23 mouse cellular contexts compared by ENCODE assay signal in genomic region chr4:120845098-120845497, GRCm38 (mm10). TPM values are rescaled to one million over a fixed set of nuclear protein-coding genes. Genes with fewer than 3 reads are reported as not detected.
A peak's percentile ranks its signal among the peaks of the same experiment; 100 is the strongest.
DNase-seq lines count a peak whose midpoint lies in the region; ATAC-seq and TF ChIP-seq lines count a peak whose summit lies in the region.
"Had no signal": no experiment of that assay in that cellular context is flagged by ENCODE, and none has a peak within 500 bp of the region (broad histone marks: within the 10 kb centered on the region; RNA-seq: fewer than 3 reads in every experiment).

No protein-coding gene starts in this region.

- WGBS in liver, postnatal 0 days (ENCODE audit: insufficient replicate concordance) = 42% methylated on average over 4 of the region's 4 CpGs
- WGBS in hindbrain, embryonic 12.5 days = 79% methylated on average over 4 of the region's 4 CpGs
- WGBS in intestine, embryonic 15.5 days = 70% methylated on average over 4 of the region's 4 CpGs

- H3K4me2 ChIP-seq in liver, postnatal 0 days (ENCODE audit: low read depth, low read length) = 0 out of 2 replicates have a peak overlapping the region, but pooled peaks have one; percentile 51
- no peak overlapping the region for H3K4me2 ChIP-seq in hindbrain, embryonic 12.5 days (replicated peaks)
- H3K4me2 ChIP-seq in intestine, embryonic 15.5 days (replicated peaks) = no peak overlapping the region
- H3K4me2 ChIP-seq: heart, embryonic 13.5 days; midbrain, embryonic 11.5 days had no signal

- peaks cover 49% of the 10 kb centered on the region for H3K4me1 ChIP-seq in G1E (ENCODE audit: insufficient read depth, low read depth, low read length)
- H3K4me1 ChIP-seq in liver, postnatal 0 days (ENCODE audit: insufficient read depth) = peaks cover 3% of the 10 kb centered on the region; the same call in 1 of the 2 replicates
- H3K4me1 ChIP-seq in hindbrain, embryonic 12.5 days = no peaks in the 10 kb centered on the region
- no peaks in the 10 kb centered on the region for H3K4me1 ChIP-seq in intestine, embryonic 15.5 days (replicated peaks)
- H3K4me1 ChIP-seq: heart, embryonic 13.5 days; limb, embryonic 10.5 days had no signal

- 0 out of 2 replicates have a peak overlapping the region, but pooled peaks have one; percentile 11 for H3K27ac ChIP-seq in liver, postnatal 0 days (ENCODE audit: low read depth)
- no peak overlapping the region for H3K27ac ChIP-seq in hindbrain, embryonic 12.5 days
- H3K27ac ChIP-seq in intestine, embryonic 15.5 days = no peak overlapping the region
- H3K27ac ChIP-seq: heart, embryonic 13.5 days; left cerebral cortex, adult 2 months; limb, embryonic 10.5 days; stomach, postnatal 0 days had no signal

- ATAC-seq in G1E (ENCODE audit: extremely low read depth, insufficient number of reproducible peaks, low FRiP score, poor library complexity, severe bottlenecking) = no peak; the same call in 1 of the 2 replicates
- no peak for ATAC-seq in liver, postnatal 0 days
- ATAC-seq in hindbrain, embryonic 12.5 days (ENCODE audit: low FRiP score) = no peak
- no peak for ATAC-seq in intestine, embryonic 15.5 days
- ATAC-seq: activated CD4-positive, CD25-positive, alpha-beta regulatory T cell, adult 4 months; forebrain, postnatal 0 days had no signal

- no peak for TF ChIP-seq CTCF in G1E (IDR thresholded peaks at IDR 0.05; ENCODE audit: low read depth, low read length)
- 0 out of 2 replicates have a peak, but pooled peaks have one; percentile 14 for TF ChIP-seq CTCF in liver, postnatal 0 days (IDR thresholded peaks at IDR 0.05; ENCODE audit: low read depth)

- H3K4me3 ChIP-seq in G1E (ENCODE audit: low read depth, low read length) = peak overlapping the region; percentile 41; the same call in 1 of the 2 replicates
- no peak overlapping the region for H3K4me3 ChIP-seq in liver, postnatal 0 days (ENCODE audit: low read depth, low read length)
- no peak overlapping the region for H3K4me3 ChIP-seq in hindbrain, embryonic 12.5 days
- H3K4me3 ChIP-seq in intestine, embryonic 15.5 days (replicated peaks) = no peak overlapping the region
- H3K4me3 ChIP-seq: heart, embryonic 13.5 days; left cerebral cortex, adult 2 months; limb, embryonic 10.5 days had no signal

- H3K36me3 ChIP-seq in G1E (replicated peaks) = no peaks in the 10 kb centered on the region
- no peaks in the 10 kb centered on the region for H3K36me3 ChIP-seq in liver, postnatal 0 days (replicated peaks; ENCODE audit: insufficient read depth, low read length)
- no peaks in the 10 kb centered on the region for H3K36me3 ChIP-seq in hindbrain, embryonic 12.5 days
- no peaks in the 10 kb centered on the region for H3K36me3 ChIP-seq in intestine, embryonic 15.5 days
- H3K36me3 ChIP-seq: heart, embryonic 13.5 days; limb, embryonic 10.5 days had no signal

- no peaks in the 10 kb centered on the region for H3K27me3 ChIP-seq in G1E (ENCODE audit: insufficient read depth, low read length)
- no peaks in the 10 kb centered on the region for H3K27me3 ChIP-seq in liver, postnatal 0 days (ENCODE audit: insufficient read depth, low read length)
- no peaks in the 10 kb centered on the region for H3K27me3 ChIP-seq in hindbrain, embryonic 12.5 days
- no peaks in the 10 kb centered on the region for H3K27me3 ChIP-seq in intestine, embryonic 15.5 days (replicated peaks)

- no peak for TF ChIP-seq EP300 in liver, postnatal 0 days (IDR thresholded peaks at IDR 0.05; ENCODE audit: low read depth)

- H3K9ac ChIP-seq in liver, postnatal 0 days (replicated peaks) = no peak overlapping the region
- H3K9ac ChIP-seq in hindbrain, embryonic 12.5 days = no peak overlapping the region
- no peak overlapping the region for H3K9ac ChIP-seq in intestine, embryonic 15.5 days
- H3K9ac ChIP-seq: forebrain, postnatal 0 days; heart, embryonic 13.5 days had no signal

- H3K9me3 ChIP-seq in G1E (replicated peaks) = no peaks in the 10 kb centered on the region
- no peaks in the 10 kb centered on the region for H3K9me3 ChIP-seq in liver, postnatal 0 days (ENCODE audit: low read length)
- H3K9me3 ChIP-seq in hindbrain, embryonic 12.5 days (replicated peaks) = no peaks in the 10 kb centered on the region
- no peaks in the 10 kb centered on the region for H3K9me3 ChIP-seq in intestine, embryonic 15.5 days
- H3K9me3 ChIP-seq: heart, embryonic 13.5 days; limb, embryonic 10.5 days had no signal

- peak; percentile 34 for DNase-seq in G1E (ENCODE audit: low spot score)
- peak; percentile 54 for DNase-seq in MEL-GATA-1-ER (ENCODE audit: extremely low read depth, low read depth)
- DNase-seq in liver = peak; percentile 29
- no peak for DNase-seq in liver, postnatal 0 days
- no peak for DNase-seq in adrenal gland, adult 2 months
- DNase-seq: adrenal gland, postnatal 36 days; cerebellum, adult 8-10 months; forebrain, postnatal 0 days; heart, postnatal 36 days; kidney, adult 2 months; kidney, postnatal 10 days; lung, adult 18-20 months; lung, postnatal 14 days; retina, postnatal 1 day; right cerebral cortex, postnatal 4 days had no signal

RNA-seq across cellular contexts. Expression of gene Rims3, which starts 9.5 kb away (rescaled TPM):
- not detected in 2 replicates for total RNA-seq in G1E (2014; fragmentation: Nextera tagmentation)
- total RNA-seq in G1E (2017) = 0.06 and 0.16 TPM in 2 replicates
- not detected in 2 replicates for polyA plus RNA-seq in G1E (2012)
- polyA plus RNA-seq in liver, postnatal 0 days (2015; fragmentation: Nextera tagmentation; extraction: Ambion mirVana) = 0.26 and 0.31 TPM in 2 replicates
- 10 to 100 TPM in 1 of 2 experiments, 1 to 10 TPM in 1; 5.8 to 11.0 TPM for total RNA-seq in adrenal gland, adult 2 months (2021)
- 6.9 and 7.3 TPM in 2 replicates for polyA plus RNA-seq in adrenal gland, adult 2 months (2012; rRNA removed)
- polyA plus RNA-seq in hindbrain, embryonic 12.5 days (2016; fragmentation: Nextera tagmentation; extraction: Ambion mirVana) = 8.5 and 9.2 TPM in 2 replicates
- 1.3 and 1.4 TPM in 2 replicates for polyA plus RNA-seq in intestine, embryonic 15.5 days (2015; fragmentation: Nextera tagmentation; extraction: Ambion mirVana)

RNA-seq across cellular contexts. Expression of gene Nfyc, which starts 13.7 kb away (rescaled TPM):
- total RNA-seq in G1E (2014; fragmentation: Nextera tagmentation) = 61.2 and 90.7 TPM in 2 replicates
- total RNA-seq in G1E (2017) = 35.8 and 42.9 TPM in 2 replicates
- polyA plus RNA-seq in G1E (2012) = 36.7 and 80.1 TPM in 2 replicates
- 30.4 and 32.0 TPM in 2 replicates for polyA plus RNA-seq in liver, postnatal 0 days (2015; fragmentation: Nextera tagmentation; extraction: Ambion mirVana)
- 10 to 100 TPM; 43.0 to 59.0 TPM for total RNA-seq in adrenal gland, adult 2 months (2021)
- polyA plus RNA-seq in adrenal gland, adult 2 months (2012; rRNA removed) = 169 and 171 TPM in 2 replicates
- polyA plus RNA-seq in hindbrain, embryonic 12.5 days (2016; fragmentation: Nextera tagmentation; extraction: Ambion mirVana) = 101 and 104 TPM in 2 replicates
- polyA plus RNA-seq in intestine, embryonic 15.5 days (2015; fragmentation: Nextera tagmentation; extraction: Ambion mirVana) = 77.8 and 86.2 TPM in 2 replicates

Comparison
In these comparisons a context has a peak if more than half of its experiments do, and no peak if none do; other contexts are left out.
1. DNase-seq: peak in G1E (single experiment), MEL-GATA-1-ER (single experiment) and liver (single experiment); none in liver, postnatal 0 days (single experiment) and adrenal gland, adult 2 months (single experiment).